Mouse (Mus musculus): ENCODE measurements around the gene Glb1.

Glb1 gene

GRCm38 (mm10) chr9:114394677-114395076 lies 6.2 kb upstream of the Glb1 start:
- no peak for DNase-seq (ENCODE audit: inconsistent ontology term)

- no peak for DNase-seq (ENCODE audit: inconsistent ontology term)
Observed at GRCm38 (mm10) chr9:114395258-114395657, 5.6 kb upstream of the Glb1 start.

- DNase-seq (ENCODE audit: inconsistent ontology term): no peak
Observed at GRCm38 (mm10) chr9:114399680-114400079, 1.2 kb upstream of the Glb1 start.

DNA sequence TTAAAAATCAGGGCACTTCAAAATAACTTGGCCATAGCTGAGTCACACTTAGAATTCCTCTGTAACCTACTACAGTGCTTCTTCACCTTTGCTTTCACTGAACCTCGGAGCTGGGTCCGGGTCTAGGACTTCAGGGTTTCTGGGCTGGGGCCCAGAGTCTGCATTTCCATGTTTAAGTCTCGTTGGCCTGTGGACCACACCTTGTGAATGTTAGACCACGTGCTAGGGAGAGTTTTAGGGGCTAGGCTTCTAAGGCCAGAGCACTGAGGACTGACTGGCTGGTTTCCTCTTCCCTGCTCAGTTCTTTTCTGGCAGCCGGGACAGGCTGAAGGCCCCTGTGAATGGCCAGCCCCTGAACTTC lies 308 bp upstream of the Glb1 start:
- DNase-seq (ENCODE audit: inconsistent ontology term): no peak

DNA sequence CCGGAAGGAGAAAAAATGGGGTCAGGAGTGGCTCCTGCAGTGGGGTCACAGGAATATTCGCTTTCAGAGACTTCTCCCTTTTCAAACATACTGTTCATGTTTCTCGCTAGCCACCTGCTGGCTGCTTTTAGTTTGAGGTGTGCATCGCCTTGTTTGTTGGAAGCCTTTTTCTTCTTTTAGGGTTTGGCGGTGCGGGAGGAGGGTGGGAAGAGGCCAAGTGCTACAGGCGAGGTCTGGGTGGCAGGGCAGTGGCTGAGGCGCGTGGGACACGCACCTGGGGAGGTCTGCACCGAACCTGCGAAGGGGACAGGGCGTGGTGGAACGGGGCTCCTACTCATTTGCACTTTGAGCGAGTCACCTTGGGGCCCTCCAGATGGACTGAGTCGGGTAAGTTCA lies 807 bp downstream of the Glb1 start:
- no peak for DNase-seq (ENCODE audit: inconsistent ontology term)

DNA sequence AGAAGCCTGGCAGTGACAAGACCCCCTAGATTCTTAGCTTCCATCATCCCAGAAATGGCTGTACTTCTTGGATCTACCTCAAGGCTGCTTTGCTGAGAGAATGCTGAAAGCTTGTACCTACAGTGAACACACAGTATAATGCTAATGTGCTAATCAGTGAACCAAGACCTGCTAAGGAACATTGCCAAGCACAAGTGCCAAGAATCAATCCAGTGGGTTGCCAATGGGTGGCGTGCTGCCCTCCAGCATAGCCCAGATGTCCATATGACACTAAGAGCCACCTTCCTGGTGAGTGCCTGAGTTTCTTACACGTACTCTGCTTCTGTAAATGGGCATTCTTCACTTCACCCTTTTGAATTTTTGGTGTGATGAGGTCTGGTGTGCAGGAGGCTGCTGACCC lies 6.8 kb downstream of the Glb1 start:
- no peak for DNase-seq (ENCODE audit: inconsistent ontology term)

GRCm38 (mm10) chr9:114410313-114410862 lies 9.5 kb downstream of the Glb1 start:
- no peak for DNase-seq (ENCODE audit: inconsistent ontology term)

DNA sequence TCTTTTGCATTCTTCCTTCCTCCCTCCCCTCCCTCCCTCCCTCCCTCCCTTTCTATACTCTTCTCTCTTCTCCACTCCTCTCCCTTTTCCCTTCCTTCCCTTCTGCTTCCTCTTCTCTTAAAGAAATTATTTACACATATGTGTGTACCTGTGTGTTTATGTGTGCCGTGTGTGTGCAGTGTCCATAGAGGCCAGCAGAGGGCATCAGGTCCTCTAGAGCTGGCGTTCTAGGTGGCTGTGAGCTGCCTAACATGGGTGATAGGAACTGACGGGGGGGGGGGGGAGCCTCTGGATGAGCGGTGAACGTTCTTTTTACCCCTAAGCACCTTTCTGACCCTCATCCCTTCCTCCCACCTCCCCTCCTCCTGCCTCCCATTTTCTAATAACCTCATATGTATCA lies 10.4 kb downstream of the Glb1 start:
- no peak for DNase-seq (ENCODE audit: inconsistent ontology term)

- no peak for DNase-seq (ENCODE audit: inconsistent ontology term)
Observed at GRCm38 (mm10) chr9:114412406-114412805, 11.5 kb downstream of the Glb1 start.

- no peak for DNase-seq (ENCODE audit: inconsistent ontology term)
Observed at GRCm38 (mm10) chr9:114413866-114414265, 13.0 kb downstream of the Glb1 start.

GRCm38 (mm10) chr9:114415701-114416100 lies 14.8 kb downstream of the Glb1 start:
- DNase-seq (ENCODE audit: inconsistent ontology term): peak; percentile 12

DNA sequence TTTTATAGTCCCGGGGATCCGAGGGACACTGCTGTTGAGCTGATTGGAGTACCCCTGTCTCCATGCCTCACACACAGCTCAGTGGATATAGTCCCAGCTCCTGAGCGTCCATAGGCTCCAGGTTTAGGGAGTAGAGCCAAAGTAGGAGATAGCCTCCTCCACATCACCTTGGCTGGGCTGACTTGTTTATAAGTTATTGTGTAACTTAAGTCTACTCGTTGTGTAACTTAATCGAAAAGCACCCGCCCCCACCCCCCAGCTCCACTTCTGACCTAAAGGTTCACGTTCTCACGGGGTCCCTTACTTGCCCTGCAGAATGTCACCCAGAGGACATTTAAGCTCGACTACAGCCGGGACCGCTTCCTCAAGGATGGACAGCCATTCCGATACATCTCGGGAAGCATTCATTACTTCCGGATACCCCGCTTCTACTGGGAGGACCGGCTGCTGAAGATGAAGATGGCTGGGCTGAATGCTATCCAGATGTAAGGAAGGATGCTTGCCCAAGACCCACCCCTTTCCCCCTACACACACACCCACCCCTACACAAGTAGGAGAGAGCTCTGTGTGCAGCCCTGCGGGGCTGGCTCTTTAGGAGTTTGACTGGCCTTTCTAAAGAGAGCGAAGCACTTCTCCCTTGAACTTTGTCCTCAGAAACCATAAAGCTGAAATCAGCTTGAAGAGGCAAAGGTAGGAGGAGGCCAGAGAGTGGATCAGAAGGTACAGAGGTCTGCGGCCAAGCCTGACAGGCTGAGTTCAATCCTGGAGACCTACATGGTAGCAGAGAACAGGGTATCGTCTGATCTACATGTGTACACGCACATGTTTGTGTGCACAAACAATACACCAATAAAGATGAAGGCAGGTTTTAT lies 16.0 kb downstream of the Glb1 start:
- no peak for DNase-seq (ENCODE audit: inconsistent ontology term)

- peak; percentile 3 for DNase-seq (ENCODE audit: inconsistent ontology term)
Observed at GRCm38 (mm10) chr9:114418187-114418586, 17.3 kb downstream of the Glb1 start.

GRCm38 (mm10) chr9:114420443-114420842 lies 19.6 kb downstream of the Glb1 start:
- DNase-seq (ENCODE audit: inconsistent ontology term): no peak

- no peak for DNase-seq (ENCODE audit: inconsistent ontology term)
Observed at GRCm38 (mm10) chr9:114421045-114421444, 20.2 kb downstream of the Glb1 start.

GRCm38 (mm10) chr9:114421797-114422196 lies 20.9 kb downstream of the Glb1 start:
- no peak for DNase-seq (ENCODE audit: inconsistent ontology term)

GRCm38 (mm10) chr9:114425576-114425975 lies 24.7 kb downstream of the Glb1 start:
- no peak for DNase-seq (ENCODE audit: inconsistent ontology term)

DNA sequence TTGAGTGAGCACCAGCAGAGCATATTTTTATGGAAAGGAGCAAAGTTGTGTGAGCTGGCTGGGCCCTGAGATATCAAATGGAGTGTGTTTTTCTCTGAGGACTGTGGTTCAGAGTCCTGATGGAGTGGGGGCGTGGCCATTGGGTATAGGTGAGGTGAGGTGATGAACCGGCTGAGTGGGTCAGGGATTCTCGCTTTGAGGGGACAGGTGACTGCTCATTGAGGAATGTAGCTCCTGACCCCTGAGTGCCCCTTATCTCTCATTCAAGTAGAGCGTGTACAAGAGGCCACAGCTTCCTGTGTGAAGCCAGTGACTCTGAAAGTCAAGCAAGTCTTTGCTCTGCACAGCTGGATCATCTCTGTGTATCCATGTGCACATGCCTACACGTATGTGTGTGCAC lies 25.3 kb downstream of the Glb1 start:
- no peak for DNase-seq (ENCODE audit: inconsistent ontology term)

DNA sequence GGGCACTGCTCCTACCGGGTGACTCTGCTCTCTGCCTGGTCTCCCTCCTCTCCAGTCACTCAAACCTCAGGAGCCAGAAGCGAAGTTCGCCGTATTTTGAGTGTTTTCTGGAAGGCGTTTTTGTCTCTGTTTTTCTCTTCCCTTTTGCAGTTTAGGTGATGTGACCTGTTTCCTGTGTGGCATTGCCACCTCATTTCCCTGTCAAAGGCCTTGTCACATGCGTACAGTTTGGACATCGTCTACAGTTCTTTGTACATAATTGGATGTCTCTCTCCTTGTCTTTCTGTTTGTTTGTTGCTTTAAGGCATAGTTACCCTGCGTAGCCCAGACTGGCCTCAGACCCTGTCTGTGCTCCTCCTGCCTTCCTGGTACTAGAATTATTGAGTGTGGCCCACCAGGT lies 26.5 kb downstream of the Glb1 start:
- DNase-seq (ENCODE audit: inconsistent ontology term): no peak

DNA sequence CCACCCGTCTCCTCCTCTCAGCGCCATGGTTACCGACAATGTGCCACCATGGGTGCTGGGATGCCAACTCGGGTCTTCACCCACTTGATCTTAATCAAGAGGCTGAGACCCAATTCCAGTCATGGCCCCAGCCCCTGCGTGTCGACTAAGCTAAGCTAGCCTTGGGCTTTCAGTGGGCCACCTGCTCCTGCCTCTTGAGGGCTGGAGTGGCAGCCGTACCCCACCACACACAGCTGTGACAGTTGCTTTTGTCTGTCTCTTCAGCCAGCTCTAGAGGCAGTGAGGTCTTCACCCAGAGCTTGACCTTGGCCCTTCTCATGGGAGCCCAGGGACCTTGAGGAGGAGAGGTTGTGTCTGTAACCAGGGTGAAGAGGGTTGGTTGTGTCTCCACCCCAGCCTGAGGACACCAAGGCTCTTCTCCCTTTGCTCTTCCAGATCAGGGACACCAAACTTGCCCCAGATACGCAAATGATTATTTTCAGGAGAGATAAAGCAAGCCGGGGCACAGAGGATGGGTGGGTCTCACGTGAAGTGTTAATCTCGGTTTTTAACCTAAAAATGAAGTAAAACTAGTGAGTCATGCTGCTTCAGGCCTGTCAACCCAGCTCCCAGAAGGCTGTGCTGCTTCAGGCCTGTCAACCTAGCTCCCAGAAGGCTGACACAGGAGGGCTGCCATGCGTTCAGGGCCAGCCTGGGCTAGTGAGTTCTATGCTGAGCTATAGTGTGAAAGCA lies 27.4 kb downstream of the Glb1 start:
- DNase-seq (ENCODE audit: inconsistent ontology term): no peak

DNA sequence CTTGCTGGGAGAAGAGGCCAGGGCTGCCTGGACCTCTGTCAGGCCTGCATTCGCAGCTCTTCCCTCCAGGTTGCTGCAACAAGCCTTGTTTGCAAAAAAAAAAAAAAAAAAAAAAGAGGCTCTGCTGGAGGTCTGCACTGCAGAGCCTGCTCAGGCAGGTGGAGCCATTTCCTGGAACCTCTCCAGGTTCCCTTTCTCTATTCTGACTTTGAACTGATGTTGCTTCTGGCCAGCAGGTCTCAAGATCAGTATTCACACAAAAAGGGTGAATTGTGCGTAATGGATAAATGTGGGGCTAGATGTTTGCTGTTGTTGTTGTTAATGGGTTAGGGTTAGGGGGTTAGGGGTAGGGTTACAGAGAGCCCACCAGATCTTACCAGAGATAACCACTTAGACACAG lies 34.8 kb downstream of the Glb1 start:
- DNase-seq (ENCODE audit: inconsistent ontology term): no peak

DNA sequence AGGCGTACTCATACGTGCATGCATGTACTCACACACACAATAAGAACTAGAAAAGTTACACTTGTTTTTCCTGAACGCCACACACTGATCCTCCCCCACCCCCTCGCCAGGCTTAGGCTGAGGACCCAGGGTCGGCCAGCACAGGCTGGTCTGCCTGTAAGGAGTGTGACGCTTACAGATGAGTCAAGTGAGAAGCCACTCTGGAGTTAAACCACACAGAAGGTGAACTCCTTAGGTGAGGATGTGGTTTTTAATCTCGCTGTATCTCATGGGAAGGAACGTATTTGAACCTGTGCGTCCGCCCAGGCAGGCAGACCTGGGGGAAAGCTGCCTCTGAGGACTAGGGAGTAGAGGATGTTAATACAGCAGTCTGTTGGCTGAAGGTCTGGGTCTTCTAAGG lies 39.7 kb downstream of the Glb1 start:
- no peak for DNase-seq (ENCODE audit: inconsistent ontology term)

DNA sequence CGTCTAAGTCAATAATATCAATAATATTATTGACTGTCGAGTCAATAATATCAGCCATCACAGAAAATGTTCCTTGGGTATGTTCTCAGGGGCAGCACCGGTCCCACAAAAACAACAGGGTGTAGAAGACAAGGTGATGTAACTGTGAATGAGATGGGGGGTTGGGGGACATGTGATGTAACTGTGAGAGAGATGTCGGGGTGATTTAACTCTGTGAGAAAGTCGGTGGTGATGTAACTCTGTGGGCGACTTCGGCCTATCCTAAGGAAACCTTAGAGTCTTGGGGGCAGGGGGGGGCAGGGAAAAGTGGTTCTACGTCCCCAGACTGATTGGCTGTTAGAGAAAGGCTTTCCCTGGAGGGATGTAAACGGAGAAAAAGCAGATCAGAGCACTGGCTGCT lies 41.3 kb downstream of the Glb1 start:
- DNase-seq (ENCODE audit: inconsistent ontology term): no peak
